Mouse (Mus musculus) MEL (cell line): ENCODE results near the gene Znrf1. TPM values are rescaled to one million over a fixed set of nuclear protein-coding genes. Genes with fewer than 3 reads are reported as not detected.

Experiments used
- DNase-seq: peaks from one replicate; pipeline ENCODE4 v3.0.0; 2011; ENCODE audit warnings: low read depth, low spot score
- H3K27ac ChIP-seq: 2 replicates; pipeline ENCODE4 v1.5.1; 2012; ENCODE audit warnings: low read depth, mild to moderate bottlenecking, control low read depth, low read length, moderate library complexity; ENCODE audit not compliant: control insufficient read depth
- H3K27me3 ChIP-seq, 2 experiments: fragments of 150-350 bp in 1 of 2; sonication (generic) in 1 of 2; 2 replicates each; pipeline ENCODE4 v1.6.1; 2012; ENCODE audit warnings: low read length in 2 of 2, mild to moderate bottlenecking in 2 of 2, improper control_type of control experiment in 1 of 2, moderate library complexity in 1 of 2; ENCODE audit not compliant: insufficient read depth in 2 of 2, control insufficient read depth in 1 of 2
- H3K36me3 ChIP-seq, 2 experiments: 2 replicates each; pipeline ENCODE4 v1.6.1; 2012 to 2014; ENCODE audit warnings: low read length in 2 of 2, improper control_type of control experiment in 1 of 2, inconsistent platforms in 1 of 2, mild to moderate bottlenecking in 1 of 2; ENCODE audit not compliant: insufficient read depth in 2 of 2, control insufficient read depth in 1 of 2
- H3K4me1 ChIP-seq, 2 experiments: fragments of 150-350 bp in 1 of 2; sonication (generic) in 1 of 2; 2 replicates each; pipeline ENCODE4 v1.6.1; 2012; ENCODE audit warnings: low read length in 2 of 2, improper control_type of control experiment in 1 of 2, mild to moderate bottlenecking in 1 of 2; ENCODE audit not compliant: insufficient read depth in 2 of 2, control insufficient read depth in 1 of 2
- H3K4me3 ChIP-seq, 2 experiments: fragments of 150-350 bp in 1 of 2; sonication (generic) in 1 of 2; 2 replicates each; pipeline ENCODE4 v1.5.1; 2012; ENCODE audit warnings: low read depth in 2 of 2, low read length in 2 of 2, mild to moderate bottlenecking in 2 of 2, moderate library complexity in 2 of 2, control low read depth in 1 of 2, improper control_type of control experiment in 1 of 2; ENCODE audit not compliant: control insufficient read depth in 1 of 2, insufficient read depth in 1 of 2
- H3K79me2 ChIP-seq: 2 replicates; pipeline ENCODE4 v1.6.1; 2012; ENCODE audit warnings: mild to moderate bottlenecking, low read length, moderate library complexity; ENCODE audit not compliant: control insufficient read depth, poor library complexity, insufficient read depth
- H3K9ac ChIP-seq: 2 replicates; pipeline ENCODE4 v1.6.1; 2012; ENCODE audit warnings: low read depth, mild to moderate bottlenecking, control low read depth, low read length, moderate library complexity; ENCODE audit not compliant: control insufficient read depth, poor library complexity, severe bottlenecking
- H3K9me3 ChIP-seq: fragments of 150-350 bp; sonication (generic); replicated peaks from 2 replicates; pipeline ENCODE4 v1.6.1; 2012; ENCODE audit warnings: mild to moderate bottlenecking, low read length, improper control_type of control experiment, moderate library complexity; ENCODE audit not compliant: insufficient read depth
- BHLHE40 ChIP-seq: IDR thresholded peaks from 2 replicates; pipeline ENCODE4 v1.6.1; 2012; ENCODE audit warnings: low read depth, mild to moderate bottlenecking, inconsistent platforms, low read length, improper control_type of control experiment, borderline replicate concordance
- CHD1 ChIP-seq: IDR thresholded peaks from 2 replicates; pipeline ENCODE4 v1.6.1; 2012; ENCODE audit warnings: low read depth, mild to moderate bottlenecking, inconsistent platforms, low read length, improper control_type of control experiment
- CHD2 ChIP-seq: IDR thresholded peaks from 2 replicates; pipeline ENCODE4 v1.6.1; 2011; ENCODE audit warnings: low read length, improper control_type of control experiment
- CTCF ChIP-seq, 3 experiments: IDR thresholded peaks in 2 of 3; conservative IDR thresholded peaks in 1 of 3; 2 replicates each; pipeline ENCODE4 v1.5.1; 2011 to 2012; ENCODE audit warnings: low read length in 3 of 3, low read depth in 2 of 3, mild to moderate bottlenecking in 2 of 3, improper control_type of control experiment in 1 of 3, inconsistent platforms in 1 of 3, mixed read lengths in 1 of 3, moderate library complexity in 1 of 3; ENCODE audit not compliant: control insufficient read depth in 1 of 3, insufficient read depth in 1 of 3, poor library complexity in 1 of 3, severe bottlenecking in 1 of 3
- ELF1 ChIP-seq: IDR thresholded peaks from 2 replicates; pipeline ENCODE4 v1.6.1; 2014; ENCODE audit warnings: low read depth, mild to moderate bottlenecking, inconsistent platforms, low read length, improper control_type of control experiment, moderate library complexity
- GATA1 ChIP-seq: IDR thresholded peaks from 2 replicates; pipeline ENCODE4 v1.6.1; 2011; ENCODE audit warnings: low read depth, low read length, improper control_type of control experiment
- HCFC1 ChIP-seq: IDR thresholded peaks from 2 replicates; pipeline ENCODE4 v1.6.1; 2012; ENCODE audit warnings: low read depth, mild to moderate bottlenecking, inconsistent platforms, low read length, improper control_type of control experiment, moderate library complexity
- JUND ChIP-seq: IDR thresholded peaks from 2 replicates; pipeline ENCODE4 v1.6.1; 2011; ENCODE audit warnings: low read depth, mild to moderate bottlenecking, improper control_type of control experiment, low read length
- MAX ChIP-seq: IDR thresholded peaks from 2 replicates; pipeline ENCODE4 v1.6.1; 2011; ENCODE audit warnings: low read length, improper control_type of control experiment
- MEF2A ChIP-seq: IDR thresholded peaks from 2 replicates; pipeline ENCODE4 v1.6.1; 2014; ENCODE audit warnings: low read depth, mild to moderate bottlenecking, inconsistent platforms, low read length, improper control_type of control experiment; ENCODE audit not compliant: poor library complexity, insufficient replicate concordance, severe bottlenecking; ENCODE audit errors: extremely low read depth
- MXI1 ChIP-seq: IDR thresholded peaks from 2 replicates; pipeline ENCODE4 v1.6.1; 2011; ENCODE audit warnings: mild to moderate bottlenecking, low read depth, low read length, improper control_type of control experiment
- MYB ChIP-seq: IDR thresholded peaks from 2 replicates; pipeline ENCODE4 v1.6.1; 2011; ENCODE audit warnings: mild to moderate bottlenecking, low read depth, low read length, improper control_type of control experiment
- MYC ChIP-seq: IDR thresholded peaks from 2 replicates; pipeline ENCODE4 v1.6.1; 2011; ENCODE audit warnings: low read depth, mild to moderate bottlenecking, low read length, improper control_type of control experiment, moderate library complexity
- NELFE ChIP-seq: IDR thresholded peaks from 2 replicates; pipeline ENCODE4 v1.6.1; 2011; ENCODE audit warnings: low read depth, low read length, improper control_type of control experiment
- NRF1 ChIP-seq: IDR thresholded peaks from 2 replicates; pipeline ENCODE4 v1.6.1; 2014; ENCODE audit warnings: low read depth, mild to moderate bottlenecking, inconsistent platforms, low read length, improper control_type of control experiment, moderate library complexity; ENCODE audit not compliant: poor library complexity, insufficient read depth, severe bottlenecking
- POLR2A ChIP-seq, 2 experiments: IDR thresholded peaks; 2 replicates each; pipeline ENCODE4 v1.6.1; 2011 to 2012; ENCODE audit warnings: low read length in 2 of 2, mild to moderate bottlenecking in 2 of 2, control low read depth in 1 of 2, improper control_type of control experiment in 1 of 2, low read depth in 1 of 2, moderate library complexity in 1 of 2; ENCODE audit not compliant: control insufficient read depth in 1 of 2, insufficient read depth in 1 of 2, poor library complexity in 1 of 2
- POLR2AphosphoS2 ChIP-seq: IDR thresholded peaks from 2 replicates; pipeline ENCODE4 v1.6.1; 2011; ENCODE audit warnings: low read length, improper control_type of control experiment
- POLR2AphosphoS5 ChIP-seq: IDR thresholded peaks from 2 replicates; pipeline ENCODE4 v1.6.1; 2012; ENCODE audit warnings: low read depth, borderline replicate concordance, mild to moderate bottlenecking, inconsistent platforms, low read length, moderate library complexity, mixed read lengths
- RAD21 ChIP-seq: IDR thresholded peaks from 2 replicates; pipeline ENCODE4 v1.6.1; 2011; ENCODE audit warnings: mild to moderate bottlenecking, low read depth, low read length, improper control_type of control experiment
- SIN3A ChIP-seq: IDR thresholded peaks from 2 replicates; pipeline ENCODE4 v1.6.1; 2012; ENCODE audit warnings: low read length, improper control_type of control experiment, inconsistent platforms
- TCF12 ChIP-seq: IDR thresholded peaks from 2 replicates; pipeline ENCODE4 v1.6.1; 2014; ENCODE audit warnings: low read depth, mild to moderate bottlenecking, inconsistent platforms, low read length, improper control_type of control experiment, moderate library complexity
- USF2 ChIP-seq, 2 experiments: IDR thresholded peaks; 2 replicates each; pipeline ENCODE4 v1.6.1; 2011 to 2012; ENCODE audit warnings: improper control_type of control experiment in 2 of 2, low read length in 2 of 2, borderline replicate concordance in 1 of 2, inconsistent platforms in 1 of 2, low read depth in 1 of 2, mild to moderate bottlenecking in 1 of 2; ENCODE audit not compliant: insufficient read depth in 1 of 2
- ZC3H11A ChIP-seq: IDR thresholded peaks from 2 replicates; pipeline ENCODE4 v1.6.1; 2012; ENCODE audit warnings: low read depth, mild to moderate bottlenecking, inconsistent platforms, low read length, improper control_type of control experiment
- ZKSCAN1 ChIP-seq: IDR thresholded peaks from 2 replicates; pipeline ENCODE4 v1.6.1; 2012; ENCODE audit warnings: low read depth, mild to moderate bottlenecking, inconsistent platforms, low read length, improper control_type of control experiment, moderate library complexity
- ZMIZ1 ChIP-seq: IDR thresholded peaks from 2 replicates; pipeline ENCODE4 v1.6.1; 2012; ENCODE audit warnings: low read depth, mild to moderate bottlenecking, inconsistent platforms, low read length, improper control_type of control experiment, moderate library complexity
- ZNF384 ChIP-seq: IDR thresholded peaks from 2 replicates; pipeline ENCODE4 v1.6.1; 2012; ENCODE audit warnings: low read depth, mild to moderate bottlenecking, inconsistent platforms, low read length, improper control_type of control experiment
- polyA plus RNA-seq, 2 experiments: library from polyadenylated mRNA; stranded (reverse) in 1 of 2; unstranded in 1 of 2; fragments of >175 nt in 1 of 2; fragments of >200 nt in 1 of 2; gene quantifications; 2 replicates each; pipeline versions ENCODE4 v1.2.1 to v1.2.4; 2012; ENCODE audit warnings: low replicate concordance in 2 of 2, low read depth in 1 of 2; ENCODE audit not compliant: insufficient read length in 2 of 2, insufficient read depth in 1 of 2, missing spikeins in 1 of 2
- total RNA-seq: library from RNA; depleted of rRNA; stranded (reverse); fragments of 300-350 nt; gene quantifications from 2 replicates; pipeline ENCODE4 v1.2.3, GENCODE M21; 2012

Znrf1 gene
- total and polyA plus RNA-seq, 3 experiments: 18.4 to 36.0 TPM; not detected in 1

- peaks cover 5% of the 10 kb centered on the region; the same call in 1 of the 2 replicates for H3K79me2 ChIP-seq
- no peaks in the 10 kb centered on the region for H3K27me3 ChIP-seq
- H3K4me1 ChIP-seq: peaks cover 24 to 27% of the 10 kb centered on the region in 2 experiments
- H3K27ac ChIP-seq: no peak overlapping the region
- DNase-seq: no peak
- H3K9me3 ChIP-seq: no peaks in the 10 kb centered on the region
- H3K4me3 ChIP-seq: no peak overlapping the region
- H3K9ac ChIP-seq: no peak overlapping the region
- TF ChIP-seq NELFE: no peak
- no peak for TF ChIP-seq TCF12
- TF ChIP-seq ZKSCAN1: no peak
- no peak for TF ChIP-seq RAD21
- TF ChIP-seq MYC: no peak
- TF ChIP-seq ELF1: no peak
- TF ChIP-seq NRF1: no peak
- TF ChIP-seq CHD1: no peak
- TF ChIP-seq CTCF (IDR thresholded peaks at IDR 0.05 in 2 of 3, conservative IDR thresholded peaks at IDR 0.05 in 1 of 3; ENCODE audit: control insufficient read depth in 1 of 3, insufficient read depth in 1 of 3, low read depth in 2 of 3, low read length in 3 of 3, poor library complexity in 1 of 3, severe bottlenecking in 1 of 3): no peak
- no peak for TF ChIP-seq JUND
- TF ChIP-seq BHLHE40: no peak
- no peak for TF ChIP-seq POLR2A (IDR thresholded peaks at IDR 0.05; ENCODE audit: control insufficient read depth in 1 of 2, insufficient read depth in 1 of 2, low read depth in 1 of 2, low read length in 2 of 2, poor library complexity in 1 of 2)
- TF ChIP-seq MAX: no peak
- TF ChIP-seq ZMIZ1: no peak
- TF ChIP-seq POLR2AphosphoS2: no peak
- TF ChIP-seq POLR2AphosphoS5: no peak
- no peak for TF ChIP-seq USF2 (IDR thresholded peaks at IDR 0.05; ENCODE audit: borderline replicate concordance in 1 of 2, insufficient read depth in 1 of 2, low read depth in 1 of 2, low read length in 2 of 2)
- no peak for TF ChIP-seq GATA1
- TF ChIP-seq CHD2: no peak
- H3K36me3 ChIP-seq: peaks cover 0 to 27% of the 10 kb centered on the region in 2 experiments; a peak in 2 of 4 replicates
These were observed 64.0 kb downstream of the Znrf1 start for GRCm38 (mm10) chr8:111599707-111600444.

- H3K9ac ChIP-seq: no peak overlapping the region
- no peaks in the 10 kb centered on the region for H3K27me3 ChIP-seq
- H3K79me2 ChIP-seq: peaks cover 5% of the 10 kb centered on the region; the same call in 1 of the 2 replicates
- no peaks in the 10 kb centered on the region for H3K9me3 ChIP-seq
- no peak overlapping the region for H3K27ac ChIP-seq
- DNase-seq: no peak
- H3K4me1 ChIP-seq: peaks cover 8 to 12% of the 10 kb centered on the region in 2 experiments
- TF ChIP-seq ZMIZ1 (no peak), HCFC1 (no peak), CHD2 (no peak), NRF1 (no peak), ZC3H11A (no peak), CHD1 (no peak), MYB (no peak), MEF2A (no peak), ZNF384 (no peak), MXI1 (no peak), SIN3A (no peak), MAX (no peak)
- peaks cover 0 to 9% of the 10 kb centered on the region in 2 experiments; a peak in 2 of 4 replicates for H3K36me3 ChIP-seq
- H3K4me3 ChIP-seq: no peak overlapping the region
These were observed 66.2 kb downstream of the Znrf1 start for GRCm38 (mm10) chr8:111602050-111602449.
